Mouse (Mus musculus): ENCODE results near the gene Arl8a.

Arl8a gene

DNA sequence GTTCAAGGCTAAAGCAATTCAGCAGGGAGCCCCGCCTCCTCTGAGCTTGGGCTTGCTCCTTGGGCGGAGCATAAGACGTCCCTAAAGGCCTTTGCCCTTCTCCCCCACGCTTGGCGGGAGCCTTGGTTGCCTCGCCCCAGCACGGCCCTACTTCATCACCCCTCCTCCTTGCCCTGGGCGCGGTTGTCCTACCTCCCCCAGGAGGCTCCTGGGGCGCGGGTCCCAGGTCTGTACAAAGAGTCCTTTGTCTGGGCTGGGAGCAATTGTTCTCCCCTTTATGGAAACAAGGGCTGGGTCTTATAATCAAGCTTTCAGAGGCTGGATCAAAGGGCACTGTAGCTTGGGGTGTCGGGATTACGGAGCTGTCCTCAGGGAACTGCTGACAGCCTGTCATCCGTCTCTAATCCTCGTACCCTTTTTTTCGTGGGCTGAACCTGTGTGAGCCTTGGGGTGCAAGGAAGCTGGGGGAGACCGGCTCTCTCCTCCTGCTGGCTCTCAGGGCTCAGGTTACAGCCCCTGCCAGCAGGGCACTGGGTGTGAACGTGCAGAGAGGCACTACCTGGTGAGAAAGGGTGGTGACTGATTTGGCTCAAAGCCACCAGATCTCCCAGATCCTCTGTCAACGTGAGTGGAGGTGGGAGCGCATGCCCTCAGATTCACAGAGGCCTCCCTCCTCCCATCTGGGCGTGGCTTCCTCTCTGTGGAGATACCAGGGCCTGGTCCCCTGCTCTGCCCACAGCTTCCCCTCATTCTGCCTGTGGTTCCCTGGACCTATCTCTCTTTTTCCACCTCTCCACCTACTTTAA is 52.6 kb downstream of the Arl8a start:
- DNase-seq (ENCODE audit: low read depth), result peak; percentile 78

DNA sequence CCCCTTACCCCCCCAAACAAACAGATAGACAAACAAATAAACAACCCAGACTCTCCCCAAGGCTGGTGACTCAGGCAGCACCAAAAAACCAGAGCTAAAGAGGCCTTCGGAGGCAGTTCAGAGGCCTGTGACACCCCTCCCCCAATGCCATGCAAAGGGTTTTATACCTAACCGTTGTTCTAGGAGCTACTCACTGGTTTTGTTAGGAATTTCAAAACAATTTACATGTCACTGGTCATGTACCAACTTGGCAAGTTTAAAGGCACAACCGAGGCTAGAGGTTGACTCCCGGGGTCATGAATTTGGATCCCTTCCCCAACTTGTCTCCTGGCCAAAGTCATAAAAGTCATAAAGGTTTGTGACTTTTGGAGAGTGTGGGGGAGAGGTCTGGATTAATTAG is 53.8 kb downstream of the Arl8a start:
- no peak for DNase-seq (ENCODE audit: low read depth)

DNA sequence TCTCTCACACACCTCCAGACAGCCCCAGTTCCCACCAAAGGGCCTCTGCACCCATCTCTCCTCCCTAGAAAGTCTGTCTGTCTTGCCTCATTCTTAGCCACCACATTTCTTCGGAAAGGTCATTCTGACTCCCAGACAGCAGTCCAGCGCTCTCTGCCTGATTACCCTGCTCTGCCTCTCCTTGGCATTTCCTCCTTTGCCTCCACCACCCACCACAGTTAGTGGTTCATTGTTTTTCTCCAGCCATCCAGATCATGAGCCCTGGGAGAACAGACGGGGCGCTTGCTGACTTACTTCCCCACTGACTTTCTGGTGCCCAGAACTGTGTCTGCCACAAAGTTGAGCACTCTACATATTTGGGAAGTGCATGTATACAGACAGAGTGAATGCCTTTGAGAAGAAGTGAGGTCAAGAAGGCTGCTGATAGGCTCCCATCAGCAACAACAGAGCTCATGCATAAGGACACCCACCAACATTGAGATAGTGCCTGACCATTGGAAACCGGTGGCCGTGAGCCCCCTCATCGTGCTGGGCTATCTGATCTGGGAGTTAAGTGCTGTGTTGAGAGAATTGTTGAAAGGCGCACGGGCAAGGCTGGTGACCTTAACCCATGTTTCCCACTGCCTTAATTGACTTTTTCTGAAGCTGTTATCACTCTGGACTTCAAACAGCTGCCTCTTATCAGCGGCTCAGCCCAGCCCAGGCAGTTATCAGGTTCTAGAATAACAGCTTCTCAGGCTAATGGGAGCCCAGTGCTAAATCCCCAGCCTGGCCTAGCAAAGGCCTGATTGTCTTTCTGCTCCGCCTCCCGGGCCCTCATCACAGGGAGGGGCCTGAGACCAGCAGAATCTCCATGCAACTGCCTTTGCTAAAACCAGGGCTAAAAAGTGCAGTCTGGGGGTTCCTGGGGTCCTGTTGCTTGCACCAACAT is 57.8 kb downstream of the Arl8a start:
- DNase-seq (ENCODE audit: low read depth), result no peak

DNA sequence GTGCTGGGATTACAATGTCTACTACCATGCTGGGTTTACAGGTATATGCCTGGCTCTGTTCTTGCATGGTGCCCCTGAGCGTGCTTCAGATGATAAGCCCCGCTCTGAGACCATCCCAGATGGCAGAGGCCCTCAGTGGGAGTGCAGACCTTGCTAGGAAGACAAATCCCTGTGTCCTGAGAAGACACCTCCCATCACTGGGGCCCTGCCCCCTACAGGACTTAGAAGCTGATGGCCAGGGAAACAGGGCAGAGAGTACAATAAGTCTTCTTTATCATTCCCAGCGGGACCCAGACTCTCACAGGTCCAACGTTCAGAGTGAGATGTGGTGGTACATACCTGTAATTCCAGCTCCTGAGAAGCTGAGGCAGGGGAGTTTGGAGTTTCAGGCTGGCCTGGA is 58.6 kb downstream of the Arl8a start:
- no peak for DNase-seq (ENCODE audit: low read depth)

All from 416B (cell line).